Mouse (Mus musculus): Measurements from ENCODE around the gene Zdhhc14. TPM values are rescaled to one million over a fixed set of nuclear protein-coding genes. Genes with fewer than 3 reads are reported as not detected.
A peak's percentile ranks its signal among the peaks of the same experiment; 100 is the strongest.

Gene Zdhhc14
- total RNA-seq (2014; fragmentation: Nextera tagmentation) (17.2 and 19.2 TPM in 2 replicates), total RNA-seq (2017) (7.0 and 9.8 TPM in 2 replicates)

DNA sequence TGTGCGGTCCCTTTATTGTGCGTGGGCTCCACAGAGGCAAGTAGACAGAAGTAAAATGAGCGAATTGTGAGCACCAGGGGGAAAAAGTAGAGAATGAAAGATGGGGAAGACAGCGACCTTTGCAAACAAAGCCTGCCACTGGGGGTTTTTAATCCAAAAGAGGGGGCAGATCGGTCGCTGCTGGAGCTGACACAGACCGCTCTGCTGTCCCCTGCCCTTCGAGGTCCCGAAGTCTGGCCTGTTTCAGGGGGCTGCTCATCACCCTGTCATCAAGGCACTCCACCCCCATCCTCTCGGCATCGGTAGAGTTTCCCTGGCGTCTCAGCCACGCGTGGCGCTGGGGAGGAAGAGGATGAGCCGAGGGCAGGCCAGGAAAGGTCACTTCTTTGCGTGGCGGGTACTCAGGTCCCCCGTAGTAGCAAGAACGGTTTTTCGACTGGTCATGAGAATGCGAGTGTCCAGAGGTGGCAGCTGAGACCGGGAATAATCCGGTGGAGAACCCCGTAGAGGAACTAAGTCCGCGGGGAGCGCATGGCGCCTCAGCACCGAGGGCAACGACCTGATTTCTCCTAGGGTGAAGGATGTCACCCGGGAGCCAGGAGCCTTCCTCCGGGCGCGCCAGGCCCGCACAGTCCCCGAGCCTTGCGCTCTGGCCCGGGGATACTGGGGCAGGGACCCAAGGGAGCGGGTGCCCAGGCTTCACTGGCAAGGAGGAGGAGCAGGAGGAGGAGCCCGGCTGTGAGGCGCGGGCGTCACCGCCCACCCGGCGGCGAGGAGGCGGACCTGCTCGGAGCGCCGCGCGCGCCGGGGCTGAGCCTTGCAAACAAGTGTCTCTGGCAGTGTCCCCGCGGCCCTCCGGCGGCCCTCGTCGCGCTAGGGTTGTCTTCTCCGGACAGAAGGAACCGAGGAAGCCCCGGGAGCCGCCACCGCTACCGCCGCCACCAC is at the start of gene Zdhhc14:
Gene Zdhhc14, plus strand, starts transcription at position 757 of the 945 bp plus-strand sequence.
- peak; percentile 84 for ATAC-seq (replicated peaks; ENCODE audit: low FRiP score, low TSS enrichment, poor library complexity, severe bottlenecking)

DNA sequence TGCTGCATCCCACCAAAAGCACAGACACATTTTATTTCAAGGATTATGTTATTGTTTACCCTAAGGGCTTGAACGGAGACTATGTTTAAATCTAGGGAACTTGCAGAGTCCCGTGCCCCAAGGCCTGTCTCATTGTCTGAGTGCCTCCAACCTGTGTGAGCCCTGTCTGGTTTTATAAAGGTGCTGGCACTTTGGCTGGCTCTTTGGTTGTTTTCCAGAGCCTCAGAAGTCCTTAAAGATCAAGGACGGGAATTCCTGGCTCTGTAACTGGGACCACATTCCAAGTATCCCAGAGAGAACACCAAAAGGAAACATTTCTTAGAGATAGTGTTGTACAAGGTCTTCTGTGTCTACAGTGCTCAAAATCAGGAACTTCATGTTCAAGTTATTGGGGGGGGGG is 49.1 kb upstream of the Zdhhc14 start:
- no peak for ATAC-seq (replicated peaks; ENCODE audit: low FRiP score, low TSS enrichment, poor library complexity, severe bottlenecking)

DNA sequence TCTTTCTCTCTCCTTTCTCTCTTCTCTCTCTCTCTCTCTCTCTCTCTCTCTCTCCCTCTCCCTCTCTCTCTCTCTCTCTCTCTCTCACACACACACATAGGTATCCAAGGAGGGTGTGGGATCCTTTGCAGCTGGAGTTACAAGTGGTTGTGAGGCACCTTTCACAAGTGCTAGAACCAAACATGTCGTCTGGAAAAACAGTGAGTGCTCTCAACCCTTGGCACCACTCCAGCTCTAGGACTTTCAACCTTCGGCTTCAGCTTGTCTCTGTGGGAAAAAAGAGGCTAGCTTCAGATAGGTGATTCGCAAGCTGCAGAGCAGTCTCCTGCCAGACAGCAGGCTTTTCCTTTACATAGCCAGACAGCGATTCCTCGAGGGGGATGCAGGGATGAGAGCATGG is 48.6 kb upstream of the Zdhhc14 start:
- ATAC-seq (replicated peaks; ENCODE audit: low FRiP score, low TSS enrichment, poor library complexity, severe bottlenecking) = no peak

DNA sequence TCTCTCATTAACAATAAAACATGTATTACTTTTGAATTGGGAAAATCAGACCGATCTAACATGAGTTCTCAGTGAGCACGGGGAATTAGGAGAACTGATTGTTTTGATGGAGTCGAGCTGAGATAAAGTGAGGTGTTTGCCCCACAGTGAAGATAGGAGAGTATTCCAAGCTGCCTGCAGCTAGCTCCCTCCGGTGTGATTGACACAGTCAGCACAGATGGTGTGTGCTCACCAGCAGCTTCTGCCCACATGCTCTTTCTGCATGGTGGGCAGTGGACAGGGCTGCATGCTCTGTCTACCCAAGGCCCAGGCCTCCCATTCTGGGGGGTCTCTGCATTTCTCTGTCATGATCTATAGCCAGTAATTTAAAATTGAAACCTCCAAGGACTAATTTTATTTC is 38.7 kb upstream of the Zdhhc14 start:
- ATAC-seq (replicated peaks; ENCODE audit: low FRiP score, low TSS enrichment, poor library complexity, severe bottlenecking) = no peak

DNA sequence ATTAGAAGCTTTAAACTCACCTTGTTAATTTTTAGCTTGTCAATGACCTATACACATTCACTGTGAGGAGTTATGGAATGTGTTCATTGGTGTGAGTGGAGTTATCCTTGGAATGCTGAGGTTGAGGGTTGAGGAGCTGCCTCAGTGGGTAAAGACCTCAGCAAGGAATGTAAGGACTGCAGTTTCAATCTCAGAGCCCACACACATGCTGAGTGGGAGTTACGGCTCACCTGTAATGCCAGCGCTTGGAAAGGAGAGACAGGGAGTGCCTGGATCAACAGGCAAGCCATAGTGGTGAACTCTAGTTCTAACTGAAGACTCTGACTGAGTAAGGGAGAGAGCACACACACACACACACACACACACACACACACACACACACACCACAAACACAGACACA is 28.4 kb upstream of the Zdhhc14 start:
- ATAC-seq (replicated peaks; ENCODE audit: low FRiP score, low TSS enrichment, poor library complexity, severe bottlenecking) = no peak

DNA sequence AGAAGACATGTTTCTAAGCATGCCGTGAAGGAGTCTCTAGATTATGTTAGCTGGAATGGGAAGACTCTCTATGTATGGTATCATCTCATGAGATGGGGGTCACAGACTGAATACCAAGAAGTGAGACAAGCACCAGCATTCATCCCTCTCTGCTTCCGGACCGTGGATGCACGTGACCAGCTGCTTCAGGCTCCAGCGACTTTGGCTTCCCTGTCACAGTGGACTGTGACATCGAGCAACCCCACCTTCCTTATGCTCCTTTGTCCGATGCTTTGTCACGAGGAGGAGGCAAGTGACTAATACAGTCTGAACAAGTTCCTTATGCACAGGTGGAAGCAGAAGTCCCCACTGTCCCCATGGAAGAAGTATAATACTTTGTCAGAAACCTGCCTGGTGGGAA is 25.6 kb upstream of the Zdhhc14 start:
- no peak for ATAC-seq (replicated peaks; ENCODE audit: low FRiP score, low TSS enrichment, poor library complexity, severe bottlenecking)

DNA sequence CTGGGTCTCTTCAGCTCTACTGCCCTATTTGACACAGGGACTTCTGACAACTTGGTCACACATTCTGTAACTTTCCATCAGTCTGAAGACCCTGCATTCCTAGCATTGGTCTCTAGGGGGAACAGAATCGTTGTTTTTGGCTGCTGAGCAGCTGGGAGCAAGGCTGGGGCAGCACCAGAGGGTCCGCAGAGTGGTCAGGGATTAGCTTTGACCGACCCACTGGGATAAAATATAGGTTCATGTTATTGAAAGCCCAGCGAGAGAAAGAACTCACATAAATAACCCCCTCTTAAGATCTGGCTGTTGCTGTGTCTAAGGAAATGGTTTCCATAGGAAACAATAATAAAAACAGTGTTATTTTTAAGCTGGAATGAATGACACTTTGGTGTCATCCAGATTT is 25.2 kb upstream of the Zdhhc14 start:
- no peak for ATAC-seq (replicated peaks; ENCODE audit: low FRiP score, low TSS enrichment, poor library complexity, severe bottlenecking)

DNA sequence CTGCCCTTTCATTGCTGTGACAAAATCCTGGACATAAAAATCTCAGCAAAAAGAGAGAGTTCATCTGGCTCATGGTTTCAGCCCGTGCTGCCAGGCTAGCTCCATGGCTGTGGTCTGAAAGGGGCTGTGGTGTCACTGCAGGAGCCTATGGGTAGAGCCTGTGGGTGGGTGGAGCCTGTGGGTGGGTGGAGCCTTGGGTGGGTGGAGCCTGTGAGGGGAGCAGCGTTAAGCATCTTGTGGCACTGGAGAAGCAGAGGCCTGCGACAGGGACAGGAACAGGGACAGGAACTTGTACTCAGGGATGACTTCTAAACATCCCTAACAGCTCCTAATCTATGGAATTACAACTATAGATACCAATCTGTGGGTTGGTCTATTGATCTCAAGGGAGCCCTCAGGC is 20.1 kb upstream of the Zdhhc14 start:
- ATAC-seq (replicated peaks; ENCODE audit: low FRiP score, low TSS enrichment, poor library complexity, severe bottlenecking) = peak; percentile 84

DNA sequence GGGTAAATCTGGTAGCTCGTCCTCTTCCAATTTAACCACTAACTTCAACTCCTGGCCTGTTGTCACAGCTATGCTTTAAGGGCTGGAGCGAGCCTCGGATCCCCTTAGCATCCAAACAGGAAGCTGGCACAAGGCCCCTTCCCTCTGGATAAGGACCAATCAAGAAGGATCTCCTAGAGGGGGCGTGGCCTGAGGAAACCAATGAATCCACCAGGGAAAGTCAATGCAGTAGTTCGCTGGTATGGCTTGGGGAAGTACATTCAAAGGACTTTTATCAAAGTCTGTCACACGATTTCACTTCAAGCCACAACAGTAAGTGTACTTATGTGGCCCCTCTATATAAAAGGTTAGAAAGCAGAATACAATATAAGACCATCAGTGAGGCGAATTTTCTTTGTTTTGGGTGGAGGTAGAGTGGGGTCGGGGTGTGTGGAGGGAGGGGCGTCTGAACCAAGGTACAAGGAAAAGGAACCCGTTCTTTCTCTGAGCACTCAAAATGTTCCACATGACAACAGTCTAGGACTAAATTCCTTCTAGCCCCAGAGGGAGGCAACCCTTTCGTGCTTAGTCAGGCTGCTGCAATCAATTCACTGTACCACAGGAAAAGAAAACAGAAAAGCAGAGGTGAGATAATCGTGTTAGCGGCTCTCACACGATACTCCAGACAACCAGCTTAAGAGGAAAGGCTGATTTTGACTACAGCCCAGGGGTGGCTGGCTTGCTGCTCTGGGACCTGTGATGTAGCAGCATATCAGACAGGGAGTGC is 16.2 kb upstream of the Zdhhc14 start:
- ATAC-seq (replicated peaks; ENCODE audit: low FRiP score, low TSS enrichment, poor library complexity, severe bottlenecking) = peak; percentile 51

DNA sequence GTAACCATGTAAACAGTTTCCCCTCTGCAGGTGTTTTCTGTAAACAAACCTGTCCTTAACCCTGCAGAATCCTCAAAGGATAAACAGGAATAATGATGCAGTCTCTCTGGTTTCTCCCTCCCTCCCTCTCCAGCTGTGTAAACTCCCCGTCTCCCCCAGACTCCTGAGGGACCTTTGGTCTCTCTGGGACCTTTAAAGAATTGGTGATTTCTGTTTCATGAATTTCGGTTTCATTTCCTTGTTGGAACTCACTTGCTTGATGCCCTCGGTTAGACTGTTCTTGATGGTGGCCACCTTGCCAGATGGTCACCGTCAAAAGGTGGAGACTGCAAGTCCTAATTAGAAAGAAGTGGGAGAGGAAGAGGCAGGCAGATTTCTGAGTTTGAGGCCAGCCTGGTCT is 8.9 kb upstream of the Zdhhc14 start:
- no peak for ATAC-seq (replicated peaks; ENCODE audit: low FRiP score, low TSS enrichment, poor library complexity, severe bottlenecking)

DNA sequence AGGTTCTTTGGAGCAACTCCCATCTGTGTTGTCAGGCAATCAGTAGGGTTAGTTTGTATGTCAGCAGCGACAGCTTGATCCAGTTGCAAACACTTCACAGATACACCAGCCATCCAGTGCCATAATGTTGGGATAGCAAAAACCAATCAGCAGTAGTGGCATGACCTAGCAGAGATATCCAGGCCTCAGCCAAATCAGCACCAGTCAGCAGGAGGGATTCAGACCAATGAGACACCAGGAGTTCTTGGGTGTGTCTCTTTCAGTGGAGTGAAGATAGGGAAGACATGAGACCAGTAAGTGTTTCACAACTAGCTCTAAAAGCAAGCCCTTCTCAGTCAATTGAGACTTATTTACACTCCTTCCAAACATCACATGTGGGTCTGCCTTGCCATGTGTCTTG is 7.7 kb upstream of the Zdhhc14 start:
- peak; percentile 92 for ATAC-seq (replicated peaks; ENCODE audit: low FRiP score, low TSS enrichment, poor library complexity, severe bottlenecking)

DNA sequence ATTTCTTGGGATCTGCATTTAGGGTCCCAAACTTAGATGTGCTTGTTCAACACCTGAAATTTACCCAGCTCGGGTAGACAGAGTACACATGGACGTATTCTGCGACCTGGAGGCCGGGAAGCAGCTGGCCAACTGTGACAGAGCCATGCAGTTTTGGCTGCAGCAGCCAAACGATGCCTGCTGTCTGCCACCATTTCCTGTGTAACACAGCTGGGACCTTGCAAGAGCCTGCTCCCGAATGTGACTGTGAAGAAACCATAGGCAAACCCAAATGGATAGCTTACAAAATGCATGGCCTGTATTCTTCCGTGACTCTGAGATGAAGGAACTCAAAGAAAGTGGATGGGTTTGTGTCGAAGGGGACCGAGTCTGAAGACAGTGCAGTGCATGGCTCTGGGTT is 4.2 kb upstream of the Zdhhc14 start:
- no peak for ATAC-seq (replicated peaks; ENCODE audit: low FRiP score, low TSS enrichment, poor library complexity, severe bottlenecking)

DNA sequence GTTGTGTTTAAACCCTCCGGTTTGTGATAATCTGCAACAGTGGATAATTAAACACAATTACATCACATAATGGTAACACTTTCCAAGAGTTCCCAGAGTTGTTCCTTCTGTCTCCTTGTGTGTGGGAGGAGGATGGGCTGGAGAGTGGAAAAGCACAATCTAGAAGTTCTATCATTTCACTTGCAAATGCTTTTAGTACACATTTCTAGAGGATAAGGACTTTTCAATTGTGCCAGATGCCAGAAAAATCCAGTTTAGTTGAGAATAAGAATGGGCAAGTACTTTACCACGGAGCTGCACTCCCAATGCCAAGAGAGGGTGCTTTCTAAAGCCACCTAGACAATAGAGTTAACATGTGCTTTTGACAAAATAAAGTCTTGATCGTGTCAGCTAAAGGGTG is 2.0 kb upstream of the Zdhhc14 start:
- no peak for ATAC-seq (replicated peaks; ENCODE audit: low FRiP score, low TSS enrichment, poor library complexity, severe bottlenecking)

DNA sequence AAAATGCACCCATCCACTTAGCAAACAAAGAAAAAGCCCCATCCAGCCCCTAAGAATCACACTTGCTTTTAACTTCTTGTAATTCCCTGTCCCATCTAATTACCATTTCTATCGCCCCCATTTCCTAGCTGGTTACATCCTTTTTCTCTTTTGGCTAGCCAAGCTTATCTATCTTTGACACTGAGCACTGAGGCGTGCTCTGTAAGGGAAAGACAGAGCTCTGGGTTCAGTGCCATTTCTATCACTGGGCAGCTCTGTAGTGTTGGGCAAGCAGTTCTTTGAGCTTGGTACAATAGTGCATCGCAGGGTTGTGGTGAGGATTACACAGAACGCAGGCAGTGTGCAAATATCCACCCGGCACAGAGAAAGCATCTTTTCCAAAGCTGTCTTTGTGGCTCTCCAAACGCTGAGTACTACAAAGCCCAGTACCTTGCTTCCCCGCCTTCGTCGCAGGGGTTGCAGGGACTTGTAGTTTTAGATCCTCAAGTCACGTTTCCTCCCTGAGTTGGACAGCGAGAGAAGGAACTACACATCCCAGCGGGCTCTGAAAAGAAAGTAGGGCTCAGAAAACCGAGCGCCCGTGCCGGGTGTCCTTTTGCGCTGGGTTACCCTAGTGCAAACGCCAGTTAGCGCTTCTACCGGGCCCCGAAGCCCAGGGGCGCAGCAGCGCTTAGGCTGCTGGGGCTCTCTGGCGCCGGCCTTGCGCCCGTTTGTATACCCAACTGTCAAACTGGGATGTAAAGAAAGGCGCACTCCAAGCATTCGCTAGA is 1.1 kb upstream of the Zdhhc14 start:
- ATAC-seq (replicated peaks; ENCODE audit: low FRiP score, low TSS enrichment, poor library complexity, severe bottlenecking) = peak; percentile 86

DNA sequence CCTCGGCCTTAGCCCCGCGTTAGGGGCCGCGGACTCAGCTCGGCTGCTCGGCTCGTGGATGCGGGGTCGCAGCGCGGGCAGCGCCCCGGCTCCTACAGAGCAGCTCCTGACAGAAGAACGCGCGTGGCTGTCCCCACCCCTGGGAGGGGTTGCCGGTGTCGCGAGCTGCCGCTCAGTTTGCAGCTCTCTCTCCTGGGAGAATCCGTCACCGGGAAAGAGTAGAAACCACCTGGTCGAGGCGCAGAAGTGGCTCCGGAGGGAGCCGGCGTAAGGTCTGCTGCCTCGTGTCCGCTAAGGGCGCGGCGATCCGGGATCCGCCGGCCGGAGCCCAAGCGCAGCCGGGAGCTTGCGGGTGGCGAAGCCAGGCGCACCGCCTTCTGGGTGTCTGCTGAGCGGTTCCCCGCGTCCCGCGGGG is 396 bp downstream of the Zdhhc14 start:
- no peak for ATAC-seq (replicated peaks; ENCODE audit: low FRiP score, low TSS enrichment, poor library complexity, severe bottlenecking)

DNA sequence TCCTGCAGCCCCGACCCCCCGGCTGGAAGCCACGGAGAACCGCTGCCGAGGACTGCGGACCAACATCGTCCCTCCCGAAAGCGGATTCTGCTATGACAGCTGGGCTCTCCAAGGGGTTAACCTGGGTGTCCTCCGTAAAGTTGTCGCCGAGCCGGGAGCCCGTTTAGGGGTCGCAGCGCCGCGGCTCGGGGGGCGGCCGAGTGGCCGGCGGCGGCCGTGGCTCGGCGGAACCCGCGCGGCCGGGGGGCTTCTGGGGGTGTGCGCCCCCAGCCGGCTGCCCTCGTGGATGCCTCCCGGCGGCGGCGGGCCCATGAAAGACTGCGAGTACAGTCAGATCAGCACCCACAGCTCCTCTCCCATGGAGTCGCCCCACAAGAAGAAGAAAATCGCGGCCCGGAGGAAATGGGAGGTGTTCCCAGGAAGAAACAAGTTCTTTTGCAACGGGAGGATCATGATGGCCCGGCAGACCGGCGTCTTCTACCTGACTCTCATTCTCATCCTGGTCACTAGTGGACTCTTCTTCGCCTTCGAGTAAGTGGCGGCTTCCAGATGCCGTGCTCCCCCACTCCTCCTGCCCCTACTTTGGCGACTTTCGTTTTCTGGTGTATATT is 909 bp downstream of the Zdhhc14 start:
- ATAC-seq (replicated peaks; ENCODE audit: low FRiP score, low TSS enrichment, poor library complexity, severe bottlenecking) = no peak

DNA sequence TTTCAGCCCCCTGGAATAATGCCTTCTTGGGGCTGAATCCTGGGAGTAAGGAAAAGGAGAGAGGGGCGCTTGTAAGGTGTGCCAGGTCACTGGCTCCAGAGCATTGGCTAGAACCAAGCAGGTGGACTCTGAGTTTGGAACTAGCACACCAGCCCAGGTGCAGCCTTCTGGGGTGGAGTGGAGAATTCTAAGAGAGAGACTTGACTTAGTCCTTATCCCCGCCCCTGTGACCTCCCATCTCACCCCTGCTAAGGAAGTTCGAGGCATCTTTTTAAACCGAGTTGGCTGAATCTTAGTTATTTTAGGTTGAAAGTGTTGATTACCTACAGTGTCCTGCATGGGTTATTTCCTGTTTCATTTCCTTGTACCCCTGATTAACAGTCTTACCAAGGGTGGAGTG is 1.5 kb downstream of the Zdhhc14 start:
- ATAC-seq (replicated peaks; ENCODE audit: low FRiP score, low TSS enrichment, poor library complexity, severe bottlenecking) = no peak; the same call in 1 of the 2 replicates

DNA sequence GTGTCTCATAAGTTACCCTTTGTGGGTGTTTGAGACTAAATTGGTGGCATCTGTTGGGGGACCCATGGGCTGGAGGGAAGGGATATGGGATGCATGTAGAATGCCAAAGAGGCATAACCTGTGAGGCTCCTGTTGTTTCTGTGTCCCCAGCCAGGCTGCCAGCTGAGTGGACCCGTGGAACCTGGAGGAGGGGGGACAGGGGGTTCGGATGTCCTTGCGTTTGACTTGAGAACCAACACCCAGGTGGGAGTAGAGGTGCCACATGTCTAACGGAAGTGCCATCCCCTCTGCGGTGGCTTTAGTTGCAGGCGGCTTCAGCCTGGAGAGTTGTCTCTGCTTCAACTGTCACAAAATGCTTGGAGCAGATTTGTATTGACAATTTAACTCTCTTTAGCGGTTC is 2.5 kb downstream of the Zdhhc14 start:
- no peak for ATAC-seq (replicated peaks; ENCODE audit: low FRiP score, low TSS enrichment, poor library complexity, severe bottlenecking)

DNA sequence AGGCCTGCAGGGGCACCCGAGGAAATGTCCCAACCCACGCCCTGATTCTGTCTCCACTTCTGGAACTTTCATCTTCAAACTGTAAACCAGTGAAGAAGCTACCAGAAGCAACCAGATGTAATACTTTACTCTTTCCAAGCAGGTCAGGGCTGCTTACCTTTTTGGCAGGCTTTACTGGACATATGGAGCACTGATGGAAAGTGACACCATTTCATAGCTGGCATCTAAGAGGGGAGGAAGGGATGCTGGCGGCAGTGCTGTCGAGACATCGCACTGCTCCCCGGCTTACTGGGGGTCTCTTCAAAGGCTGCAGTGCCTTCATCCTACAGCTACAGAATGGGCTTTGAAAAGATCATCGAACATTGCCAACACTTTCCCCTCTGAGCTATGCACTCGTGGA is 5.3 kb downstream of the Zdhhc14 start:
- ATAC-seq (replicated peaks; ENCODE audit: low FRiP score, low TSS enrichment, poor library complexity, severe bottlenecking) = no peak

Measured in megakaryocyte-erythroid progenitor cell, adult 5-6 weeks (primary cell).